Mouse (Mus musculus) brain, embryonic 18.5 days (tissue): ENCODE results near the gene Gm16503.
"Not testable (repeated sequence)": the region's sequence is repeated elsewhere in the genome, so short reads cannot be mapped to it uniquely, and the experiment has no call there.

Experiments
- DNase-seq: peaks from one replicate; pipeline ENCODE4 v3.0.0-alpha.2; 2012; ENCODE audit warnings: low read depth, low spot score

The Gm16503 gene

GRCm38 (mm10) chr4:147539918-147540317 lies at the start of gene Gm16503:
Gm16503 (plus strand) TSS chr4:147540218.
- not testable (repeated sequence) for DNase-seq

DNA sequence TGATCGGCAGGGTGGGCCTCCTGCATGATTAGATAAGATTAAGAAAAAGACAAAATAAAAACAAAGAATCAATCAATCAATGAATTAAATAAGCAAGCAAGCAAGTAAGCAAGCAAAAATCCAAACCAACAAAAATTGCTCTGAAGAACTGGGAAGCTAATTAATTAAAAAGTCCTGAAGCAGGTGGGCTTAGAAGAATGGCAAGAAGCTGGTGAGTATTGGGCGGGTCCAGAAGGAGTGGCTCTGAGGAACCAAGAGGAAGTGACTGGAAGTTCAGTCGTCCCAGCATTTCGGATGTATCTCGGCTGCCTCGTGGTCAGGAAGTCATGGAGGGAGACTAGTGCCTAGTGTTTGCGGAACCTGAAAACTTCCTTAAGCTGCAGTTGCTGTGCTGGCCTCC lies 47.9 kb upstream of the Gm16503 start, which contains the start of gene Zfp982:
Gene Zfp982, plus strand, starts transcription at position 301 of the 400 bp plus-strand sequence.
- not testable (repeated sequence) for DNase-seq

DNA sequence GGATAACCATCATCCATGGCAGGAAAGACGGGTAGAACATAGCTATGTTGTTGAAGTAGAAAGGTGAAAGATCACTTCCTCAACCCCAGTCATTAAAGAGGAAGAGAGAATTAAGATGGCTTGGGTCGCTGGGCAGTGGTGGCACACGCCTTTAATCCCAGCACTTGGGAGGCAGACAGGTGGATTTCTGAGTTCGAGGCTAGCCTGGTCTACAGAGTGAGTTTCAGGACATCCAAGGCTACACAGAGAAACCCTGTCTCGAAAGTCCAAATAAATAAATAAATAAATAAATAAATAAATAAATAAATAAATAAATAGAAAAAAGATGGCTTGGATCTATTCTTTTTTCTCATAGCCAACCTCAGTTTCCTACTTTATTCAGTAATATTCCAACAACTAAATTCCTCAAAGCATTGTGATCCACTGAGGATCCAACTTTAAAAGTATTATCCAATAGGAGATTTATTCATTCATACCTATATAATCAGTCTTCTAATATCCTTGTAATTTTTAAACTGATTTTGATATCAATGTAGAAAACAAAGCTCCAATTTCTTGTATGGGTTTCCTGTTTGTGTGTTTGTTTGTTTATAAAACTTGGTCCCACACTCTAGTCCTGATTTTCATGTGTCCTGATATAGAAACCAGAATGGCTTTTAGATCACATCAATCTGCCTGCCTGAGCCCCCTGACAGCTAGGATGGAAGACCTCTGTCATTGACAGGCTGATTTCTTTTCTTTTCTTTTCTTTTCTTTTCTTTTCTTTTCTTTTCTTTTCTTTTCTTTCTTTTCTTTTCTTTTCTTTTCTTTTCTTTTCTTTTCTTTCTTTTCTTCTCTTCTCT lies 41.0 kb upstream of the Gm16503 start:
- DNase-seq, result not testable (repeated sequence)

GRCm38 (mm10) chr4:147509174-147509573 lies 30.8 kb upstream of the Gm16503 start:
- no peak for DNase-seq

DNA sequence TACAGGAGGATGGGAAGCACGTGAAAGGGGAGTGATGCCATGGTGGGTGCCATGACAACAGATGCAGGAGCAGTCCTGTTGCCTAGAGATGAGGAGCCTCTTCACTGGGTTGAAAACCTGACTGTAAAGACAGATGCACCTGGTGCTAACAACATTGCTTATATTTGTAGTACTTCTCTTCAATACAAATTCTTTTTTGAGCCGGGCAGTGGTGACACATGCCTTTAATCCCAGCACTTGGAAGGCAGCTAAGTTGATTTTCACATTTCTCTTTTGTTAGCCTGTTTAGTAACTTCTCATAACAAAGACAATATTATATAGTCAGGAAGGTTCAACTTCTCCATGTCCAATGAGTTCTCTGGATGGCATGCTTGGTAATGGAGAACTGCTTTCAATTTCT lies 21.0 kb upstream of the Gm16503 start:
- DNase-seq, result no peak

DNA sequence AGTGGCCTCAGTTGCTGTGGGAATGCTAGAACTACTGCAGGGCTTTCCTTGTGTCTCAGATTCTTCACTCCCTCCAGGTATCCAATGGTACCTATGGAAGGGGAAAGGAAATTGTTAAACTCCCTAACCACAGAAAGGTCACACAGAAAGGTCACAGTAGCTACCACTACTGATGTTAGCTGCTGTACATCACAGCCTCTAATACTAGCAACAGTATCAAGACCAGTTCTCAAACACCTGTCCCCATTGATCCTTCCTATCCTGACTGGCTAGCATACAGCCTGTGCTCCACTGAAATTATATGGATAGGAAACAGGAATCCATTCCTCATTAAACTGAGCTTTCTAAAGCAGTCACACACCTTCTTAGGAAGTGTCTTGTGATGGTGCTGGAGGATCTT lies 19.9 kb upstream of the Gm16503 start:
- DNase-seq, result no peak

- DNase-seq, result no peak
These were observed 14.9 kb upstream of the Gm16503 start for GRCm38 (mm10) chr4:147525125-147525524.

DNA sequence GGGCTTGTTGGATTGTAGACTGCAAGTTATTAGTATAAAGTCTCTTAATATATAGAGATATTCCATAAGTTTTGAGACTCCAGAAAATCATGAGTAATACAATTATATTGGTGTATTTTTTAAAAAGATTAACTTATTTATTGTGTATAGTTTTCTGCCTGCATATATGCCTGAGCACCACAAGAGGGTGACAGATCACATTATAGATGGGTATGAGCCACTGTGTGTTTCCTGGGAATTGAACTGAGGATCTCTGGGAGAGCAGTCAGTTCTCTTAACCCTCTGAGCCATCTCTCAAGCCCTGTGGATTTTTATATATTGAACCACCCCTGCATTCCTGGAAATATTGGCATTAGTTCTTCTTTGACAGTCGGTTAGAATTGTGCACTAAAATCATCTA lies 9.7 kb upstream of the Gm16503 start:
- DNase-seq, result no peak

GRCm38 (mm10) chr4:147535916-147536315 lies 4.1 kb upstream of the Gm16503 start:
- DNase-seq, result not testable (repeated sequence)

GRCm38 (mm10) chr4:147537702-147538101 lies 2.3 kb upstream of the Gm16503 start:
- DNase-seq, result no peak

DNA sequence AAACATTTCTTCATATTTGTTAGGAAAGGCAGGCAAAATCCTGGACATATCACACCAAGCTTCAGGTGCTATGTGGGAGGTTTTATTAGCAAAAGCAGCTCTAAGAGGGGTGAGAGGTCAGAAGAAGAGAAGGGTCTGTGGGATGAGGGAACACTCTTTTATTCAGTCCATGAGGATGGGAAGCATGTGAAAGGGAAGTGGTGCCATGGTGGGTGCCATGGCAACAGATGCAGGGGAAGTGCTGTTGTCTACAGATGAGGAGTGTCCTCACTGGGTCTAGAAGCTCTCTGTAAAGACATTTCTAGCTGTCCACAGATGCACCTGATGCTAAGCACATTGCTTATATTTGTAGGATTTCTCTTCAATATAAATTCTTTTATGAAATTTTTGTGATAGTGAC lies 1.1 kb downstream of the Gm16503 start:
- no peak for DNase-seq

DNA sequence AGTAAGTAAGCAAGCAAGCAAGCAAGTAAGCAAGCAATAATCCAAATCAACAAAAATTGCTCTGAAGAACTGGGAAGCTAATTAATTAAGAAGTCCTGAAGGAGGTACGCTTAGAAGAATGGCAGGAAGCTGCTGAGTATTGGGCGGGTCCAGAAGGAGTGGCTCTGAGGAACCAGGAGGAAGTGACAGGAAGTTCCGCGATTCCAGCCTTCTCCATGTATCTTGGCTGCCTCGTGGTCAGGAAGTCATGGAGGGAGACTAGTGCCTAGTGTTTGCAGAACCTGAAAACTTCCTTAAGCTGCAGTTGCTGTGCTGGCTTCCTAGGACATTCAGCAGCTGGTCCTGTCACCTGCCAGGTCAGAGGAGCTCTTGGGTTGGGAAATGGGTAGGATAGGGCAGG lies 13.1 kb downstream of the Gm16503 start, which contains the start of gene Zfp985:
Gene Zfp985, plus strand, starts transcription at position 207 of the 400 bp plus-strand sequence.
- not testable (repeated sequence) for DNase-seq

- DNase-seq, result not testable (repeated sequence)
These were observed 14.3 kb downstream of the Gm16503 start for GRCm38 (mm10) chr4:147554361-147554760.

GRCm38 (mm10) chr4:147556921-147557320 lies 16.9 kb downstream of the Gm16503 start:
- not testable (repeated sequence) for DNase-seq

GRCm38 (mm10) chr4:147558011-147558410 lies 18.0 kb downstream of the Gm16503 start:
- not testable (repeated sequence) for DNase-seq

GRCm38 (mm10) chr4:147559096-147559495 lies 19.1 kb downstream of the Gm16503 start:
- not testable (repeated sequence) for DNase-seq

GRCm38 (mm10) chr4:147565426-147566220 lies 25.6 kb downstream of the Gm16503 start:
- DNase-seq, result no peak

- DNase-seq, result not testable (repeated sequence)
These were observed 31.1 kb downstream of the Gm16503 start for GRCm38 (mm10) chr4:147571156-147571555.

- DNase-seq, result not testable (repeated sequence)
These were observed 39.4 kb downstream of the Gm16503 start for GRCm38 (mm10) chr4:147579371-147579770.

DNA sequence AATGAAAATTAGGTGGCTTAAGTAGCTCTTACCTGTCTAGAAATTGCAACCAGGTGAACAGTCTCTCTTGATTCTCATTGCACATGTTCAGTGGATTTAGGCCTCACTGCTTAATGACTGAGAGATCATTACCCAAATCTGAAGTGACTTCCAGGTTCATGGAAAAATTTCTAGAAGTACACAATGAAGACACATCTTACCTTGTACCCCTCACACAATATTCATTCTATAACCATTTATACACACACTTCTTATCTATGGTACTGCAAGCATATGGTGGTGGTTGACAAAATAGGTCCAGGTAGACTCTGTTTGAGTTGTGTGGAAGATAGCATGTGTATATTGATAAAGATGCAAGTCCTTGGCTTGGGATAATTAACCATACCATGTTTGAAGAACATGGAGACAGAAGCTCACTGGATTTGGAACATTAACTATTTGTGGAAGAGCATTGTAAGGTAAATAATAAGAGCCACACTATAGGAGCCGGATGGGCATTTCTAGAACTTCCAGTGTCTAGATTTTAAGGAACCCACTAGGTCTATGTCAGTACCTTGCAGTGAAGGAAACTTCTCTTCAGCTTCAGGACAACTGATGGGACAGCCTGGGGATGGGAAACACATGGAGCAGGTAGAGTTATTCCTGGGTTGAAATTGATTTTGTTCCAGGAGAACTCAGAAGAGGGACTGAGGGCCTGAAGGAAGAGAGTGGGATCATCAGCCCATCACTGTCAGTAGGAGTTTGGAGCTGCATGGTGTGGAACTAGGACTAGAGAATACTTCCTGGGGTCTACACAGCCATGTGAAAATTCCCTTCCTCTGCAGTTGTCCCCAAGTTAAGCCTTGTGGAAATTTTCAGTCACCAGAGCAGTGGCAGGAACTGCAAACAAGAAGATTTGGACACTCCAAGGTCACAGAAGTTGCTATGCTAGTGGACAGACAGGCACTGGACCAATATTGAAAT lies 46.8 kb downstream of the Gm16503 start:
- no peak for DNase-seq
